Mouse (Mus musculus): ENCODE data around the gene Fbn1. TPM values are rescaled to one million over a fixed set of nuclear protein-coding genes. Genes with fewer than 3 reads are reported as not detected.

The Fbn1 gene
- total and polyA plus RNA-seq, 3 experiments, result 0.04 to 0.17 (median 0.09) TPM

GRCm38 (mm10) chr2:125356486-125356885 is 151.3 kb downstream of the Fbn1 start:
- in situ Hi-C loops (cut with MboI; ENCODE audit: low pct_ligation_motif_present, low pct_unique_long_range_greater_than_20kb, low sequenced_read_pairs) (no loop called here), dilution Hi-C loops (cut with MboI; ENCODE audit: extremely low pct_ligation_motif_present, extremely low pct_unique_long_range_greater_than_20kb, low sequenced_read_pairs) (no loop called here)
- no peaks in the 10 kb centered on the region; the same call in 1 of the 2 replicates for H3K79me2 ChIP-seq (replicated peaks; ENCODE audit: control insufficient read depth, extremely low read depth, insufficient read depth, poor library complexity, severe bottlenecking)
- no peaks in the 10 kb centered on the region for H3K36me3 ChIP-seq (replicated peaks in 1 of 2; ENCODE audit: control insufficient read depth in 1 of 2, insufficient read depth in 1 of 2, low read length in 1 of 2)
- TF ChIP-seq USF2 (conservative IDR thresholded peaks at IDR 0.05; ENCODE audit: low read depth, low read length), result no peak
- no peak for TF ChIP-seq SMC3 (IDR thresholded peaks at IDR 0.05; ENCODE audit: low read depth, low read length)
- TF ChIP-seq PAX5 (IDR thresholded peaks at IDR 0.05; ENCODE audit: low read length), result no peak
- TF ChIP-seq GABPA (IDR thresholded peaks at IDR 0.05; ENCODE audit: insufficient replicate concordance, low read depth, low read length), result no peak
- TF ChIP-seq IRF4 (IDR thresholded peaks at IDR 0.05; ENCODE audit: low read depth, low read length), result no peak
- no peak for TF ChIP-seq EP300 (IDR thresholded peaks at IDR 0.05; ENCODE audit: low read length)
- no peak for TF ChIP-seq CHD1 (IDR thresholded peaks at IDR 0.05; ENCODE audit: low read depth, low read length)
- TF ChIP-seq USF1 (IDR thresholded peaks at IDR 0.05; ENCODE audit: low read depth, low read length), result no peak
- TF ChIP-seq MAX (IDR thresholded peaks at IDR 0.05; ENCODE audit: low read length), result no peak
- TF ChIP-seq TCF12 (IDR thresholded peaks at IDR 0.05; ENCODE audit: low read depth, low read length), result no peak
- TF ChIP-seq JUN (IDR thresholded peaks at IDR 0.05; ENCODE audit: insufficient read depth, low read depth, low read length), result no peak
- TF ChIP-seq E2F4 (IDR thresholded peaks at IDR 0.05; ENCODE audit: insufficient replicate concordance, low read depth, low read length), result no peak
- TF ChIP-seq BHLHE40 (IDR thresholded peaks at IDR 0.05; ENCODE audit: low read depth, low read length), result no peak
- no peak for TF ChIP-seq MAZ (IDR thresholded peaks at IDR 0.05; ENCODE audit: low read depth, low read length)
- TF ChIP-seq NELFE (IDR thresholded peaks at IDR 0.05; ENCODE audit: low read depth, low read length), result no peak
- no peak for TF ChIP-seq MXI1 (IDR thresholded peaks at IDR 0.05; ENCODE audit: low read depth, low read length)
- no peak for TF ChIP-seq HCFC1 (IDR thresholded peaks at IDR 0.05; ENCODE audit: low read depth, low read length)
- TF ChIP-seq ETS1 (conservative IDR thresholded peaks at IDR 0.05; ENCODE audit: low read depth, low read length), result no peak
- no peak for TF ChIP-seq POLR2AphosphoS2 (IDR thresholded peaks at IDR 0.05; ENCODE audit: low read depth, low read length)
- no peak overlapping the region for H3K4me2 ChIP-seq (ENCODE audit: insufficient read depth, low read depth, poor library complexity, severe bottlenecking)
- no peaks in the 10 kb centered on the region for H3K27me3 ChIP-seq (replicated peaks)
- H3K4me1 ChIP-seq (ENCODE audit: control insufficient read depth in 1 of 2, insufficient read depth in 2 of 2), result peaks cover 4 to 13% of the 10 kb centered on the region in 2 experiments
- no peak overlapping the region for H3K27ac ChIP-seq (ENCODE audit: insufficient read depth, low read depth)
- H3K9me3 ChIP-seq (replicated peaks; ENCODE audit: low read length), result no peaks in the 10 kb centered on the region
- no peak overlapping the region for H3K4me3 ChIP-seq (replicated peaks in 1 of 3; ENCODE audit: low read depth in 2 of 3, low read length in 2 of 3, poor library complexity in 1 of 3)
- no peak overlapping the region for H3K9ac ChIP-seq (ENCODE audit: insufficient read depth, low read depth)
- DNase-seq (ENCODE audit: extremely low read depth), result peak; percentile 51

GRCm38 (mm10) chr2:125356068-125356467 is 151.7 kb downstream of the Fbn1 start:
- Histone ChIP-seq H3K9ac (ENCODE audit: insufficient read depth, low read depth) (no peak overlapping the region), H3K9me3 (replicated peaks; ENCODE audit: low read length) (no peaks in the 10 kb centered on the region), H3K27me3 (replicated peaks) (no peaks in the 10 kb centered on the region), H3K36me3 (replicated peaks in 1 of 2; ENCODE audit: control insufficient read depth in 1 of 2, insufficient read depth in 1 of 2, low read length in 1 of 2) (no peaks in the 10 kb centered on the region), H3K4me2 (ENCODE audit: insufficient read depth, low read depth, poor library complexity, severe bottlenecking) (no peak overlapping the region), H3K4me1 (ENCODE audit: control insufficient read depth in 1 of 2, insufficient read depth in 2 of 2) (peaks cover 4 to 13% of the 10 kb centered on the region in 2 experiments), H3K79me2 (replicated peaks; ENCODE audit: control insufficient read depth, extremely low read depth, insufficient read depth, poor library complexity, severe bottlenecking) (no peaks in the 10 kb centered on the region), H3K27ac (ENCODE audit: insufficient read depth, low read depth) (no peak overlapping the region), H3K4me3 (replicated peaks in 1 of 3; ENCODE audit: low read depth in 2 of 3, low read length in 2 of 3, poor library complexity in 1 of 3) (peak overlapping the region in 1 of 3 experiments; percentile 48)
- no peak for DNase-seq (ENCODE audit: extremely low read depth)
- in situ Hi-C loops (cut with MboI; ENCODE audit: low pct_ligation_motif_present, low pct_unique_long_range_greater_than_20kb, low sequenced_read_pairs), result no loop called here
- dilution Hi-C loops (cut with MboI; ENCODE audit: extremely low pct_ligation_motif_present, extremely low pct_unique_long_range_greater_than_20kb, low sequenced_read_pairs), result no loop called here
- no peak for TF ChIP-seq RCOR1 (conservative IDR thresholded peaks at IDR 0.05; ENCODE audit: low read depth, low read length)
- no peak for TF ChIP-seq EP300 (IDR thresholded peaks at IDR 0.05; ENCODE audit: low read length)
- TF ChIP-seq MYC (IDR thresholded peaks at IDR 0.05; ENCODE audit: low read depth, low read length), result no peak
- no peak for TF ChIP-seq MEF2A (IDR thresholded peaks at IDR 0.05; ENCODE audit: borderline replicate concordance, low read depth, low read length)
- no peak for TF ChIP-seq MXI1 (IDR thresholded peaks at IDR 0.05; ENCODE audit: low read depth, low read length)
- TF ChIP-seq SIN3A (IDR thresholded peaks at IDR 0.05; ENCODE audit: low read length), result no peak
- no peak for TF ChIP-seq JUN (IDR thresholded peaks at IDR 0.05; ENCODE audit: insufficient read depth, low read depth, low read length)
- no peak for TF ChIP-seq ZNF384 (IDR thresholded peaks at IDR 0.05; ENCODE audit: low read depth, low read length)
- no peak for TF ChIP-seq IRF4 (IDR thresholded peaks at IDR 0.05; ENCODE audit: low read depth, low read length)
